Mouse (Mus musculus) A20 (cell line): Measurements from ENCODE around the gene Adam20.
"Not testable (repeated sequence)": the region's sequence is repeated elsewhere in the genome, so short reads cannot be mapped to it uniquely, and the experiment has no call there.

ENCODE experiments used
- DNase-seq: peaks from one replicate; pipeline ENCODE4 v3.0.0-alpha.2; 2011; ENCODE audit warnings: low read depth, low spot score

Adam20 gene

GRCm38 (mm10) chr8:40792973-40793372, at the start of gene Adam20:
Gene Adam20, plus strand, starts transcription at chr8:40793273.
- not testable (repeated sequence) for DNase-seq

DNA sequence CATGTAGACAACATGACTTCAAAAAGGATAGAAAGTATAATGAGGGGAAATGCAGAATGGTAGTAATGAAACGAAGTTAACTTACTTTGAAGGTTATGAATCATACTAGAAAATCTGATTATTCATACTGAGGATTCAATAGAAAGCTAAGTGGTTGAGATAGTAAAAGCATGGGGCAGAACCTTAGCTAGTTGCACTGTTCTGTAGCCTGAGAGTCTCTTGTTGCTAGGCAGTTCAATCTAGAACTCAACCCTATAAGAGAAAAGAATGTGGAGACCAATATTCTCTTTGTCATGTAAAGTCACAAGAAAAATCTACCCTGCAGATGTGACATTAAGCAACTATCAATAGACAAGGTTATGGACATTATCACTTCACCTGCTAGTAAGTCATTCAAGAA, 41.2 kb upstream of the Adam20 start, which contains the start of gene Adam25:
Adam25 (plus strand) TSS at position 301 of the 400 bp plus-strand sequence.
- not testable (repeated sequence) for DNase-seq

- DNase-seq: no peak
These were observed 9.8 kb upstream of the Adam20 start for GRCm38 (mm10) chr8:40783320-40783719.

GRCm38 (mm10) chr8:40803379-40804079, 10.5 kb downstream of the Adam20 start:
- DNase-seq: no peak
